Mouse (Mus musculus): Measurements from ENCODE around the gene Tesk2. TPM values are rescaled to one million over a fixed set of nuclear protein-coding genes. Genes with fewer than 3 reads are reported as not detected.
"Not testable (repeated sequence)": the region's sequence is repeated elsewhere in the genome, so short reads cannot be mapped to it uniquely, and the experiment has no call there.

Tesk2 gene
- 1 to 10 TPM; 3.8 to 5.4 TPM for polyA plus RNA-seq (2017; shearing (Covaris generic))

- peak; percentile 95 for ATAC-seq
Measured at GRCm38 (mm10) chr4:116720343-116721097, at the start of gene Tesk2. Gene Tesk2, plus strand, starts transcription at chr4:116720948.

DNA sequence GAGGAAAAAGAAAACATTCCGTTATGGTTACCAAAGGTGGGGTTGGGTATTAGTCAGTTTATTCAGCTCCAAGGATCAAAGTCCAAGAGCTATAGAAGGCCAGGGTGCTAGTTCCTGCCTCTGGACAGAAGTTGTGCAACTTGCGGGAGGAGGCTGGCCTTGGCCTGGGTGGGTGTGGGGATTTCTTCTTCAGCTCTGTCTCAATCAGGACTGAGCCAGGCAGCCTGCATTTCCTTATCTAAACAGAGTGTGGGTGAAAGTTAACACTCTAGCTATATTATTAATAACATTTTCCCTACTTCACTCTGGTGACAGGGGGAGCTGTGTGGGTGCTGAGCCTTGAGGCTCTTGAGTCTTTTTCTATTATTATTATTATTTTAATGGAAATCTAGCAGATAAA is 48.0 kb upstream of the Tesk2 start:
- ATAC-seq, result no peak

DNA sequence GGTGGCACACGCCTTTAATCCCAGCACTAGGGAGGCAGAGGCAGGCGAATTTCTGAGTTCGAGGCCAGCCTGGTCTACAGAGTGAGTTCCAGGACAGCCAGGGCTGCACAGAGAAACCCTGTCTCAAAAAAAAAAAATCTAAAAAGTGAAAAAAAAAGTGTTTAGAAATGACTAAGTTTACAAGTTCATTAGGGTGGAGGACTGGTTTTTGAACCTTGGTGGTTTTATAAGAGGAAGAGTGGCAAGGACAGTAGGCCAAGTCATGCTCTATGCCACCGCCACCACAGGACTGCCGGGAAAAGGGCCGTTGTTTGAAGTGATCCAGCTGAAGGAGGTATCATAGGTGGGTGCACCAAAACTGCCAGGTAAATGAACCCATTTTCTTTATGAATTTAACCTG is 46.0 kb upstream of the Tesk2 start:
- not testable (repeated sequence) for ATAC-seq

DNA sequence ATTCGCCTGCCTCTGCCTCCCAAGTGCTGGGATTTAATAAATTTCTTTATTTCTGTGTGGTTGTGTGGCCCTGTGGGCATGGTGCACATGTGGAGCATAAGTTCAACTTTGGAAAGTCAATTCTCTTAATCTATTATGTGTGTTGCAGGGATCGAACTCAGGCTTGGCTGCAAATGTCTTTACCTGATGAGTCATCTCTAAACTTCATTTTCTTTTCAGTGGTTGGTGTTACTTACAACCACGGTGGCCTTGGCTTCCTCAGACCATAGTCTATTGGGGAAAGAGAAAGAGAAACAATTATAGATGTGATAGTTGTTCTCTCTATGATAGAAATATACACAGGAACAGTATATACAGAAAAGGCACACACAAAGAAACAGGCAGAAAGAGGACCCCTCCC is 44.7 kb upstream of the Tesk2 start:
- no peak for ATAC-seq

GRCm38 (mm10) chr4:116677808-116678207 is 42.9 kb upstream of the Tesk2 start:
- no peak for ATAC-seq

DNA sequence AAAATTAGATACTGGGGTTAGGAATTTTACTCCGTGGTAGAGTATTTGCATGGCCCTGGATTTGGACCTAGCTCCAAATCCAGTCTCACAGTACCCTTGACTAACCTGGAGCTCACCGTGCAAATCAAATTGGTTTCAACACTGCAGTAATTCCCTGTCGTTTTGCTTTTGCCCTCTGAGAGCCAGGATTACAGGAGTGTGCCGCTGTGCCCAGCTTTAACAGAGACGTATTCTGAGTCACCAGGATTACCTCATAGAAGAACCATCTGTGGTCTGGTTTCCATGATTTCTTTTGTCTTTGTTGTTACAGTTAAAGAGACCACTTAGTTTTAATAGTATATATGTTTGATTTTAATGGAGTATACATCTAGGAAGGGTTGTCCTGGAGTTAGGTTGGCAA is 41.6 kb upstream of the Tesk2 start:
- ATAC-seq, result no peak

DNA sequence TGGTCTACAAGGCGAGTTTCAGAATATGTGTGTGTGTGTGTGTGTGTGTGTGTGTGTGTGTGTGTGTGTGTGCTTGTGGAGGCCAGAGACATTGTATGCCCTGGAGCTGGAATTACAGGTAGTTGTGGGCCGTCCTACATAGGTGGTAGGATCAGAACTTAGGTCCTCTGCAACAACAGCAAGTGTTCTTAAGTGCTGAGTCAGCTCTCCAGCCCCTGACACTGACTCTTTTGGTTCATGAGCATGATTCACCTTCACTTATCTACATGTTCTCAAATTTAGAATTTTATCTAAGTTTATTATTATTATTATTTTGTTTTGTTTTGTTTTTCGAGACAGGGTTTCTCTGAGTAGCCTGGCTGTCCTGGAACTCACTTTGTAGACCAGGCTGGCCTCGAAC is 40.2 kb upstream of the Tesk2 start:
- not testable (repeated sequence) for ATAC-seq

DNA sequence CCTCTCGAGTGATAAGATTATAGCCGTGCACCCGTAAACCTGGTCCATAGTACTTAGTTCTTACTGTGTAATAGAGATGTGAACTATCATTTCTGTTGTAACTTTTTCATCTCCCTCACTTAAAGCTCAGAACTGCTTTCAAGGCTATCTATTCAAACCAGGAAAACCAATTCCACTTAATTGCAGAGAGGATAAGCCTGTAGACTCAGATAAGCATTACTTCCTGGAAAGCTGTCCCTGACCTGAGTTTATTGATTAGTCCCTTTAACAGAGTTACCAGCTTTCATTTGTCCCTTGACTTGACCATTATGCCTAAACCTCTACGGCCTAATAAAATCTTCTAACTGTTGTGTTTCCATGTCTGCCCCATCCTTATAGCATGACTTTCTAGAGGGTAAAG is 36.8 kb upstream of the Tesk2 start:
- no peak for ATAC-seq

GRCm38 (mm10) chr4:116684665-116685064 is 36.1 kb upstream of the Tesk2 start:
- ATAC-seq, result no peak

DNA sequence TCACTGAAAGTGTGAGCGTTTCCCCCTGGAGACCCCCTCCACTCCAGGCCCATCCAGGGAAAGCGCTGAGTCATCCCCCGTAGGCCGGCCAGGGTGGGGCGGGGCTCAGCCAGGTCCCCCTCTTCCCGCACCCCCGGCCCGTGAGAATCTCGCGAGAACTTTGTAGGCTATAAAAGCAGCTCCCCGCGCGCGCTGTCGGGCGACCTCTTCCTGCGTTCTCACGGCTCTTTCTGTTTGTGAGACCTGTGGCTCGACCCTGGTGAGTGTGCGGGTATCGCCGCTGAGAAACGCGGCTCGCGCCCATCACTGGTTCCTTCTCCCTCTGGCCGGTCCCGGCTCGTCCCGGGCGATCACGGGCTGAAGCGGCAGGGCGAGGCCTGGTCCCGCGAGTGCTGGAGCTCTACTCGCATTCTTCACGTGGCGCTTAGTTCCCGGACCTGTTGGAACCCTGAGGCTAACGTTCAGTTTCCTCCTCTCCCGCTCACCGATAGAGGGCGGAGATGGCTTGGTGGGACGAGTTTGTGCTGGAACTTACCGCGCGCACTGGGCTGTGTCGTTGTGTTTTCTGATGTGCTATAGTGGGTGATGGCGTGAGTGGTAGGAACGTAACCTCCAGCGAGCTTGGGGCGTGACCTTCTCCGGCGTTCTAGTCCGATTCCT is 35.2 kb upstream of the Tesk2 start, which contains the start of gene Prdx1:
TSS of gene Prdx1 (plus strand) at position 143 of the 660 bp plus-strand sequence.
- ATAC-seq, result peak; percentile 88

DNA sequence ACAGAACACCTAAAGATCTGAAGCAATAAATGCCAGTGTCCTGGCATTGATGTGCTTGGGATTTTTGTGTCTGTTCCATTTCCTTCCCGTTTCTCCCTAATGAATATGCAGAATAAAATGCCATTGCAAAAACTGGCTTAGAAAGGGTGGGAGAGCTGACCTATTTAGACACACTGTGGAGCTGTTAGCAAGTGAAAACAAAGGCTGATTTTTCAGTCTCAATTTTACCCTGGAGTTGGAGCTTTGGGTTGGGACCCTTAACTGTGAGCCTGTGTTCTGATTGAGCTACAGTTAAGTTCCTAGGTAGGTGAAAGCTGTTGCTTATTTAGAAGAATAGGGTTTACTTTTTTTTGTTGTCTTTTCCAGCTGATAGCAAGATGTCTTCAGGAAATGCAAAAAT is 33.7 kb upstream of the Tesk2 start:
- no peak for ATAC-seq

DNA sequence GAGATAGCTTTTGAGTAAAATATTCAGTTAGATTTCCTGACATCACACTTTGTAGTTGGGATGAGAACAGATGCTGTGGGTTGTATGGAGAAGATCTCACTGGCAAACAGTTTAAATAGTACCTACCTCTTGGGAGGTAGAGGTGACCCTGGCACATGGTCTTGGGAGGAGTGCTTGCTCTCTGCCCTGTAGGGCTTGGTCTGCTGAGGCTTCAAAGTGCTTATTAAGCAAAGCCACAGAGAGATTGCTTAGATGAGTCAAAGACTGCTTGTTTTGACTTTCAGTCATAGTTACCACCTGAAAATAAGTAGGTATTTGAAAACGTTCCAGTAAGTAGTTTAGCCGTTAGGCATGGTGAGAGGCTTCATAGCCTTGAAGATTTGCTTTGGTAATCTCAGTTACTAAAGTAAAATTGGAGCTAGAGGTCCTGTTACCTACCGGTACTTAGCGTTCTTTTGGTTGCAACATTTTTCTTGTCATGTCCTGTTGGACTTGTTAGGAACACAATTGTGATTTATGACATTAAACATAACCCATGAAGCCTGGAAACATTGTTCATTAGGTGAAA is 31.4 kb upstream of the Tesk2 start:
- no peak for ATAC-seq

DNA sequence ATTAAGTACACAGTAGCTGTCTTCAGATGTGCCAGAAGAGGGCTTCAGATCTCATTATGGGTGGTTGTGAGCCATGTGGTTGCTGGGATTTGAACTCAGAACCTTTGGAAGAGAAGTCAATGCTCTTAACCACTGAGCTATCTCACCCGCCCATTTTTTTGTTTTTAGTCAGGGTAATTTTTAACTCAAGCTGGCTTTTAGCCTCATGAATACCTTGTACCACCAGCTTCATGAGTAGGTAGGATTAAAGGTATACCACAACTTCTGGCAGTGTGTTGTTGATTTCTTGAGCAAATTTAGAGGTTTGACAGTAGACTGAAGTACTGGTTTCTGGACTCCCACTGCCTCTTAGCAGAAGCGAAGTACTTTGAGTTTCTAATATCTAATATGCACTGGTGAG is 28.6 kb upstream of the Tesk2 start:
- ATAC-seq, result no peak

DNA sequence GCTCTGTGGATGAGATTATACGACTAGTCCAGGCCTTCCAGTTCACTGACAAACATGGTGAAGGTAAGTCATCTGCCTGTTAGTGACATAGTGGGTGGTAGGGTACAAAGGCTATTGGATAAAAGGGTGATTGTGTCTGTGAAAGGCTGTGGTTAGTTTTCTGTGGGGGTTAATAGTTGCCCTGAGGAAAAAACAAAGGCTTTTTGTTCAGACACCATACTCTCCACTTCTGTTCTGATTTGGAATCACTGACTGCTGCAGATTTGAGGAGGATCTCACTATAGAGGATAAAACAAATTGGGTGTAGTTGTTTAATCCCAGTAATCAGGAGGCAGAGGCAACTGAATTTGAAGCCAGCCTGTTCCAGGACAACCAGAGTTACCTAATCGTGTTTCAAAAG is 27.0 kb upstream of the Tesk2 start:
- ATAC-seq, result no peak

DNA sequence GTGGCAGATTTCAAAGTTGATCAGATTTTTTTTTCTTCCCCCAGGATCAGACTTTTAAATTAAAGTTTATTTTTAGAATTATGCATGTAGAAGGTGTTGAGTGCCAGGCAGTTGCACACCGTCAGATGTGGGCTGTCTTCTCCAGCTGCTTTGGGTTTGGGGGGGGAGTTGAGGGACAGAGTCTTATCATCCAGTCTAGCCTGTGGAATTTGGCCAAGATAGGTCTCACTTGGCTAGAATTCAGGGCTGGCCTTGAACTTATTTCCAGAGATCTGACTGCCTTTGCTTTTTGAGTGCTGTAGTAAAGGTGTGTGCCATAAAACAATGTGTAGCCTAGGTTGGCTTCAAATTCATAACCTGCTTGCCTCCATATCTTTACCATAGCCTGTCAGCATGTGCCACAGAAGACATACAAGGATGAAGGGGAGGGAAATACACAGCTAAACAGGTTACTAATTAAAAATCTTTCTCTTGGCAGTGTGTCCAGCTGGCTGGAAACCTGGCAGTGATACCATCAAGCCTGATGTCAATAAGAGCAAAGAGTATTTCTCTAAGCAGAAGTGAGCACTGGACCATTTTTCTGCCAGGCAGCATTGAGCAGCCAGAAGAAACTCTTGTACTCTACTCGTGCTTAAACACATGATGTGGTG is 21.9 kb upstream of the Tesk2 start:
- no peak for ATAC-seq

GRCm38 (mm10) chr4:116700964-116701363 is 19.8 kb upstream of the Tesk2 start:
- ATAC-seq, result no peak

- ATAC-seq, result no peak
Measured at GRCm38 (mm10) chr4:116703804-116704203, 16.9 kb upstream of the Tesk2 start.

GRCm38 (mm10) chr4:116707666-116708065 is 13.1 kb upstream of the Tesk2 start:
- ATAC-seq, result no peak

- peak; percentile 98 for ATAC-seq
Measured at GRCm38 (mm10) chr4:116708201-116708764, 12.5 kb upstream of the Tesk2 start, which contains the start of the genes Mmachc and Ccdc163. Gene Mmachc, minus strand, starts transcription at chr4:116708406. Gene Ccdc163, plus strand, starts transcription at chr4:116708509.

DNA sequence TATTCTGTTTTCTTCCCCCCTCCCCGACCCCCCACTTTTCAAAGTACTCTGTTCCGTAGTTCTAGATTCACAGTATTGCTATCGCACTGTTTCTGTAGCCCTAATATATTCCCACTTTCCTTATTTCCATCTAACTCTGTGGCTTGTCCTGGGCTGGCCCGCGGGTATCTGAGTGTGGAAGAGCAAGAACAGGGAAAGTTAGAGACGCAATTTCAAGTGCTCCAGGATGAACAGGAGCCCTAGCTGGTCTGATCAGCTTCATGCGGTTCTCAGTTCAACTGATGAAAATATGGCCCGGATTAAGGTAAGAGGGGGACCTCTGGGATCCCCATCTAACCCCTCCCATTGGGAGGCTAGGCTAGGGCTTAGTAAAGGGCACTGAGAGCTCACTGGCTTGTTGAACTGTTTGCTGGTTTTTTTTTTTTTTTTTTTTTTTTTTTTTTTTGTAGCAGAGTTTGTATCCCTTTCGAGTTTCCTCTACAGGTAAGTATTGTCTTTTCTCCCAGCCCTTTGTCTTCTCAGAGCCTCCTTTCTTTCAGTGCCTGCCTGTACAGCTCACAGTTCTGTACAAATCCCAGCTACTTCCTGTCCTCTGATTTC is 11.9 kb upstream of the Tesk2 start:
- no peak for ATAC-seq

- ATAC-seq, result no peak
Measured at GRCm38 (mm10) chr4:116710154-116710553, 10.6 kb upstream of the Tesk2 start.

- no peak for ATAC-seq
Measured at GRCm38 (mm10) chr4:116712536-116712935, 8.2 kb upstream of the Tesk2 start.

Data from activated CD4-positive, CD25-positive, alpha-beta regulatory T cell, adult 4 months (primary cell).